Mouse (Mus musculus) ES-E14 (cell line): ENCODE measurements at regions not wholly inside any gene's neighbourhood (a gene's known extent, or its start where the extent isn't known, plus 50 kb on each side); places are given as distances from the start of the nearest gene placed in this dataset.

ENCODE experiments used
- HCFC1 ChIP-seq: IDR thresholded peaks from 2 replicates; pipeline ENCODE4 v1.6.1; 2012; ENCODE audit warnings: low read length, inconsistent platforms, borderline replicate concordance; ENCODE audit not compliant: insufficient read depth
- MAFK ChIP-seq: IDR thresholded peaks from 2 replicates; pipeline ENCODE4 v1.6.1; 2014; ENCODE audit warnings: mild to moderate bottlenecking, low read depth, low read length, inconsistent platforms; ENCODE audit not compliant: insufficient read depth
- ZC3H11A ChIP-seq: IDR thresholded peaks from 2 replicates; pipeline ENCODE4 v1.6.1; 2012; ENCODE audit warnings: low read depth, mild to moderate bottlenecking, inconsistent platforms, low read length, borderline replicate concordance

GRCm38 (mm10) chr8:78946085-78946484, 82.2 kb upstream of the Zfp827 start:
- TF ChIP-seq MAFK (no peak), ZC3H11A (no peak), HCFC1 (no peak)
